Mouse (Mus musculus): Measurements from ENCODE around the gene Olfr1228. TPM values are rescaled to one million over a fixed set of nuclear protein-coding genes. Genes with fewer than 3 reads are reported as not detected.

Olfr1228 gene
- polyA plus RNA-seq (2015; fragmentation: Nextera tagmentation; extraction: Ambion mirVana) = not detected in 2 replicates

- H3K4me3 ChIP-seq = no peak within 1 kb of the TSS
- no peaks in the 10 kb centered on the region for H3K9me3 ChIP-seq
- no peak for ATAC-seq (ENCODE audit: insufficient number of reproducible peaks, low FRiP score, low TSS enrichment, low read depth)
- no peak within 1 kb of the TSS for H3K9ac ChIP-seq
- no peaks in the 10 kb centered on the region for H3K27me3 ChIP-seq
- H3K4me1 ChIP-seq = no peaks in the 10 kb centered on the region
- no peak within 1 kb of the TSS for H3K4me2 ChIP-seq
- H3K27ac ChIP-seq = no peak within 1 kb of the TSS
- no peaks in the 10 kb centered on the region for H3K36me3 ChIP-seq
These were observed at the start of gene Olfr1228 for GRCm38 (mm10) chr2:89253962-89254361. Olfr1228 (minus strand) TSS chr2:89254062.

GRCm38 (mm10) chr2:89297168-89297567, 43.3 kb upstream of the Olfr1228 start, which contains the start of gene Olfr1230:
Olfr1230 (minus strand) TSS chr2:89297268.
- H3K27ac ChIP-seq = no peak within 1 kb of the TSS
- WGBS = 94% methylated on average over 1 of the region's 1 CpGs
- no peaks in the 10 kb centered on the region for H3K36me3 ChIP-seq
- ATAC-seq (ENCODE audit: insufficient number of reproducible peaks, low FRiP score, low TSS enrichment, low read depth) = no peak
- H3K27me3 ChIP-seq = no peaks in the 10 kb centered on the region
- no peaks in the 10 kb centered on the region for H3K9me3 ChIP-seq
- H3K9ac ChIP-seq = no peak within 1 kb of the TSS
- H3K4me1 ChIP-seq = no peaks in the 10 kb centered on the region
- H3K4me3 ChIP-seq = no peak within 1 kb of the TSS
- no peak within 1 kb of the TSS for H3K4me2 ChIP-seq

DNA sequence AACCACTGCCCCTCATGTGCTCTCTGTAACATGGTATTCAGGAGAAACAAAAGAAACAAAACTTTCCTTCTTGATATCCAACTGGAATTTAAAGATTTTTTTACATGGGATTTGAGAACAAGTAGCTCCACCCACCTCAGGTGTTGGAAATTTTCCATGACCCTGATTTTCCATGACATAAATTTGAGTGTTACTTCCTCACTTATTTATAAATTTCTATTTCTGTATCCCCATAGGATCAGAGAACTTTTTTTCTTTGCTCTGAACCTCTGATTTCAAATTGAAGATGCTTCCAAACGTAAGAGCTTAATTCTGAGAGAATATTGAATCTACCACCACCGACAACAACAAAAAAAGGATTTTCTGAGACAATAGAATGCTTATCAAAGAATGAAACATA, 34.1 kb upstream of the Olfr1228 start, which contains the start of gene Olfr1229:
Olfr1229 (minus strand) TSS at position 101 of the 400 bp plus-strand sequence.
- Histone ChIP-seq H3K4me3 (no peak within 1 kb of the TSS), H3K27me3 (no peaks in the 10 kb centered on the region), H3K4me1 (no peaks in the 10 kb centered on the region), H3K27ac (no peak within 1 kb of the TSS), H3K36me3 (no peaks in the 10 kb centered on the region), H3K4me2 (no peak within 1 kb of the TSS), H3K9me3 (no peaks in the 10 kb centered on the region), H3K9ac (no peak within 1 kb of the TSS)
- ATAC-seq (ENCODE audit: insufficient number of reproducible peaks, low FRiP score, low TSS enrichment, low read depth) = no peak
- WGBS = 73% methylated on average over 2 of the region's 2 CpGs

DNA sequence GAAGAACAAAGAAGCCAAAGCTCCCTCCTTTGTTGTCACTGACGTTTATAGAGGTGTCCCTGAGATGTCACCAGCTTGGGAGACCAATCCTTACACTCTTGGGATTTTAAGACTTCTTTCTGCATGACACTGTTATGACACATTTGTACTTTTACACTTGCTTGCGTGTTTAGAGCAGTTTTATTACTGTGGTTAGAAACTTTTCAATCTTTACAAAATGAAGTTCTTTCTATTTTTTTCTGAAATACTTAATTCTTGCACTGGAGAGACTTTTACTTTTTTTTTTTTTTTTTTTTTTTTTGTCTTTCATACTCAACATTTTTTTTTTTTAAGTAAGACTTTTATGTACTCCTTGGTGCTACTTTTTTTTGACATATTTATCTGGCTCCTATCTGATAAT, 53.9 kb downstream of the Olfr1228 start, which contains the start of gene Olfr1226:
Olfr1226 (minus strand) TSS at position 101 of the 400 bp plus-strand sequence.
- Histone ChIP-seq H3K36me3 (no peaks in the 10 kb centered on the region), H3K27ac (no peak within 1 kb of the TSS), H3K4me1 (no peaks in the 10 kb centered on the region), H3K4me2 (no peak within 1 kb of the TSS), H3K9ac (no peak within 1 kb of the TSS), H3K4me3 (no peak within 1 kb of the TSS), H3K9me3 (no peaks in the 10 kb centered on the region), H3K27me3 (no peaks in the 10 kb centered on the region)
- 63% methylated on average over 2 of the region's 2 CpGs for WGBS
- ATAC-seq (ENCODE audit: insufficient number of reproducible peaks, low FRiP score, low TSS enrichment, low read depth) = no peak

Other genes with a start within 250 kb of the Olfr1228 start
- not detected in 2 replicates for gene Olfr1215, start 247.1 kb downstream of the Olfr1228 start, polyA plus RNA-seq (2015; fragmentation: Nextera tagmentation; extraction: Ambion mirVana)
- gene Olfr1216, start 235.7 kb downstream of the Olfr1228 start, polyA plus RNA-seq (2015; fragmentation: Nextera tagmentation; extraction: Ambion mirVana) = not detected in 2 replicates
- gene Olfr1217, start 222.0 kb downstream of the Olfr1228 start, polyA plus RNA-seq (2015; fragmentation: Nextera tagmentation; extraction: Ambion mirVana) = not detected in 2 replicates
- gene Olfr1218, start 192.9 kb downstream of the Olfr1228 start, polyA plus RNA-seq (2015; fragmentation: Nextera tagmentation; extraction: Ambion mirVana) = not detected in 2 replicates
- gene Olfr1219, start 170.5 kb downstream of the Olfr1228 start, polyA plus RNA-seq (2015; fragmentation: Nextera tagmentation; extraction: Ambion mirVana) = not detected in 2 replicates
- gene Olfr1220, start 147.2 kb downstream of the Olfr1228 start, polyA plus RNA-seq (2015; fragmentation: Nextera tagmentation; extraction: Ambion mirVana) = not detected in 2 replicates
- not detected in 2 replicates for gene Olfr1221, start 136.8 kb downstream of the Olfr1228 start, polyA plus RNA-seq (2015; fragmentation: Nextera tagmentation; extraction: Ambion mirVana)
- not detected in 2 replicates for gene Olfr1222, start 121.0 kb downstream of the Olfr1228 start, polyA plus RNA-seq (2015; fragmentation: Nextera tagmentation; extraction: Ambion mirVana)
- gene Olfr1223, start 102.5 kb downstream of the Olfr1228 start, polyA plus RNA-seq (2015; fragmentation: Nextera tagmentation; extraction: Ambion mirVana) = not detected in 2 replicates
- not detected in 2 replicates for gene Olfr1224-ps1, start 90.0 kb downstream of the Olfr1228 start, polyA plus RNA-seq (2015; fragmentation: Nextera tagmentation; extraction: Ambion mirVana)
- gene Olfr1225, start 79.4 kb downstream of the Olfr1228 start, polyA plus RNA-seq (2015; fragmentation: Nextera tagmentation; extraction: Ambion mirVana) = not detected in 2 replicates
- gene Olfr1226, start 54.0 kb downstream of the Olfr1228 start, polyA plus RNA-seq (2015; fragmentation: Nextera tagmentation; extraction: Ambion mirVana) = not detected in 2 replicates
- not detected in 2 replicates for gene Olfr1229, start 34.0 kb upstream of the Olfr1228 start, polyA plus RNA-seq (2015; fragmentation: Nextera tagmentation; extraction: Ambion mirVana)
- not detected in 2 replicates for gene Olfr1230, start 43.2 kb upstream of the Olfr1228 start, polyA plus RNA-seq (2015; fragmentation: Nextera tagmentation; extraction: Ambion mirVana)
- gene Olfr1231, start 53.0 kb upstream of the Olfr1228 start, polyA plus RNA-seq (2015; fragmentation: Nextera tagmentation; extraction: Ambion mirVana) = not detected in 2 replicates
- gene Olfr1232, start 75.6 kb upstream of the Olfr1228 start, polyA plus RNA-seq (2015; fragmentation: Nextera tagmentation; extraction: Ambion mirVana) = not detected in 2 replicates
- gene Olfr1233, start 88.3 kb upstream of the Olfr1228 start, polyA plus RNA-seq (2015; fragmentation: Nextera tagmentation; extraction: Ambion mirVana) = not detected in 2 replicates
- not detected in 2 replicates for gene Olfr1234, start 110.8 kb upstream of the Olfr1228 start, polyA plus RNA-seq (2015; fragmentation: Nextera tagmentation; extraction: Ambion mirVana)
- gene Olfr1238, start 155.6 kb upstream of the Olfr1228 start, polyA plus RNA-seq (2015; fragmentation: Nextera tagmentation; extraction: Ambion mirVana) = not detected in 2 replicates
- not detected in 2 replicates for gene Olfr1239, start 166.3 kb upstream of the Olfr1228 start, polyA plus RNA-seq (2015; fragmentation: Nextera tagmentation; extraction: Ambion mirVana)
- not detected in 2 replicates for gene Olfr1240, start 188.9 kb upstream of the Olfr1228 start, polyA plus RNA-seq (2015; fragmentation: Nextera tagmentation; extraction: Ambion mirVana)
- gene Olfr1241, start 233.1 kb upstream of the Olfr1228 start, polyA plus RNA-seq (2015; fragmentation: Nextera tagmentation; extraction: Ambion mirVana) = not detected in 2 replicates
- not detected in 2 replicates for gene Olfr1242, start 244.3 kb upstream of the Olfr1228 start, polyA plus RNA-seq (2015; fragmentation: Nextera tagmentation; extraction: Ambion mirVana)